Mouse (Mus musculus) liver, postnatal 0 days (tissue): Measurements from ENCODE around the gene Bhmt. TPM values are rescaled to one million over a fixed set of nuclear protein-coding genes. Genes with fewer than 3 reads are reported as not detected.

Source experiments
- ATAC-seq: fragments of 200-750 bp; cut with Nextera tagmentation; 2 replicates; pipeline ENCODE4 v1.8.0; 2017; ENCODE audit warnings: mild to moderate bottlenecking, moderate library complexity
- DNase-seq: peaks from one replicate; pipeline ENCODE4 v3.0.0-alpha.2; 2016
- H3K27ac ChIP-seq: fragments of 300-500 bp; sonication (generic); 2 replicates; pipeline ENCODE4 v1.5.1; 2014; ENCODE audit warnings: antibody characterized with exemption, moderate library complexity, mild to moderate bottlenecking, low read depth
- H3K27me3 ChIP-seq: fragments of 300-500 bp; sonication (generic); 2 replicates; pipeline ENCODE4 v1.6.1; 2014; ENCODE audit warnings: low read length, control low read depth, mixed read lengths; ENCODE audit not compliant: insufficient read depth
- H3K36me3 ChIP-seq: fragments of 300-500 bp; sonication (generic); replicated peaks from 2 replicates; pipeline ENCODE4 v1.6.1; 2014; ENCODE audit warnings: mild to moderate bottlenecking, control low read depth, low read length, moderate library complexity, mixed read lengths; ENCODE audit not compliant: insufficient read depth
- H3K4me1 ChIP-seq: fragments of 300-500 bp; sonication (generic); 2 replicates; pipeline ENCODE4 v1.6.1; 2014; ENCODE audit warnings: antibody characterized with exemption, mild to moderate bottlenecking, control low read depth; ENCODE audit not compliant: insufficient read depth
- H3K4me2 ChIP-seq: fragments of 300-500 bp; sonication (generic); 2 replicates; pipeline ENCODE4 v1.6.1; 2014; ENCODE audit warnings: low read depth, mild to moderate bottlenecking, low read length, moderate library complexity, mixed read lengths
- H3K4me3 ChIP-seq: fragments of 300-500 bp; sonication (generic); 2 replicates; pipeline ENCODE4 v1.5.1; 2014; ENCODE audit warnings: low read depth, low read length
- H3K9ac ChIP-seq: fragments of 300-500 bp; sonication (generic); replicated peaks from 2 replicates; pipeline ENCODE4 v1.6.1; 2014; ENCODE audit warnings: mild to moderate bottlenecking, moderate library complexity
- H3K9me3 ChIP-seq: fragments of 300-500 bp; sonication (generic); 2 replicates; pipeline ENCODE4 v1.6.1; 2016; ENCODE audit warnings: mild to moderate bottlenecking, control low read depth, low read length, mixed read lengths
- CTCF ChIP-seq: sonication (generic); IDR thresholded peaks from 2 replicates; pipeline ENCODE4 v1.5.1; 2016; ENCODE audit warnings: antibody characterized with exemption, low read depth
- EP300 ChIP-seq: IDR thresholded peaks from 2 replicates; pipeline ENCODE4 v1.6.1; 2016; ENCODE audit warnings: antibody characterized with exemption, low read depth, mild to moderate bottlenecking
- whole genome bisulfite sequencing: fragments of 180-500 bp; shearing (Covaris S2); extraction: QIAGEN DNeasy Blood & Tissue Kit; methylation state at CpG from one replicate; pipeline ENCODE4 v1.1.7; 2014; ENCODE audit not compliant: insufficient replicate concordance; 5-methylcytosine and 5-hydroxymethylcytosine counted together
- polyA plus RNA-seq: library from polyadenylated mRNA; unstranded; fragments of >200 nt; fragmentation: Nextera tagmentation; extraction: Ambion mirVana; gene quantifications from 2 replicates; pipeline ENCODE4 v1.2.1, GENCODE M21; 2015

The Bhmt gene
- polyA plus RNA-seq, 1 experiment from 2014 or later: 2,087 TPM

GRCm38 (mm10) chr13:93612660-93613607 lies 24.8 kb downstream of the Bhmt start:
- no peaks in the 10 kb centered on the region for H3K27me3 ChIP-seq
- H3K4me3 ChIP-seq: no peak overlapping the region
- H3K9ac ChIP-seq: no peak overlapping the region
- H3K4me1 ChIP-seq: no peaks in the 10 kb centered on the region
- DNase-seq (peak; percentile 72), ATAC-seq (no peak)
- H3K4me2 ChIP-seq: no peak overlapping the region
- WGBS: 54% methylated on average over 19 of the region's 19 CpGs
- TF ChIP-seq CTCF: peak; percentile 89
- TF ChIP-seq EP300: no peak
- no peaks in the 10 kb centered on the region for H3K36me3 ChIP-seq
- no peaks in the 10 kb centered on the region for H3K9me3 ChIP-seq
- H3K27ac ChIP-seq: no peak overlapping the region

- Histone ChIP-seq H3K4me1 (no peaks in the 10 kb centered on the region), H3K27ac (no peak overlapping the region), H3K9me3 (no peaks in the 10 kb centered on the region), H3K9ac (no peak overlapping the region), H3K4me3 (no peak overlapping the region), H3K36me3 (no peaks in the 10 kb centered on the region), H3K27me3 (no peaks in the 10 kb centered on the region), H3K4me2 (no peak overlapping the region)
- ATAC-seq: no peak
- 81% methylated on average over 2 of the region's 2 CpGs for WGBS
- TF ChIP-seq EP300 (no peak), CTCF (no peak)
- DNase-seq: no peak
Measured at GRCm38 (mm10) chr13:93608476-93608875, 29.3 kb downstream of the Bhmt start.

GRCm38 (mm10) chr13:93607701-93608100 lies 30.1 kb downstream of the Bhmt start:
- no peak overlapping the region for H3K4me2 ChIP-seq
- no peaks in the 10 kb centered on the region for H3K9me3 ChIP-seq
- H3K36me3 ChIP-seq: no peaks in the 10 kb centered on the region
- no peaks in the 10 kb centered on the region for H3K4me1 ChIP-seq
- H3K27ac ChIP-seq: no peak overlapping the region
- no peak overlapping the region for H3K9ac ChIP-seq
- no peak for ATAC-seq
- TF ChIP-seq EP300 (no peak), CTCF (no peak)
- H3K4me3 ChIP-seq: no peak overlapping the region
- no peaks in the 10 kb centered on the region for H3K27me3 ChIP-seq
- no peak for DNase-seq
- WGBS: 86% methylated on average over 3 of the region's 3 CpGs

- Histone ChIP-seq H3K4me3 (no peak overlapping the region), H3K4me2 (no peak overlapping the region), H3K36me3 (no peaks in the 10 kb centered on the region), H3K4me1 (no peaks in the 10 kb centered on the region), H3K27ac (no peak overlapping the region), H3K9ac (no peak overlapping the region), H3K27me3 (no peaks in the 10 kb centered on the region), H3K9me3 (no peaks in the 10 kb centered on the region)
- DNase-seq (no peak), ATAC-seq (no peak)
- WGBS: 70% methylated on average over 13 of the region's 13 CpGs
- TF ChIP-seq CTCF: no peak
- TF ChIP-seq EP300: no peak
Measured at GRCm38 (mm10) chr13:93606868-93607578, 30.7 kb downstream of the Bhmt start.

- TF ChIP-seq CTCF (no peak), EP300 (no peak)
- ATAC-seq: no peak
Measured at GRCm38 (mm10) chr13:93604698-93605097, 33.1 kb downstream of the Bhmt start.

GRCm38 (mm10) chr13:93601527-93601926 lies 36.2 kb downstream of the Bhmt start:
- Histone ChIP-seq H3K4me3 (no peak overlapping the region), H3K9me3 (no peaks in the 10 kb centered on the region), H3K27ac (no peak overlapping the region), H3K4me2 (no peak overlapping the region), H3K36me3 (no peaks in the 10 kb centered on the region), H3K9ac (no peak overlapping the region), H3K4me1 (no peaks in the 10 kb centered on the region), H3K27me3 (no peaks in the 10 kb centered on the region)
- DNase-seq (no peak), ATAC-seq (no peak)
- TF ChIP-seq CTCF: no peak
- 61% methylated on average over 11 of the region's 11 CpGs for WGBS

More at GRCm38 (mm10) chr13:93604698-93605097, 33.1 kb downstream of the Bhmt start:
- Histone ChIP-seq H3K9me3 (no peaks in the 10 kb centered on the region), H3K4me1 (no peaks in the 10 kb centered on the region), H3K27ac (no peak overlapping the region), H3K9ac (no peak overlapping the region), H3K27me3 (no peaks in the 10 kb centered on the region), H3K4me3 (no peak overlapping the region), H3K36me3 (no peaks in the 10 kb centered on the region), H3K4me2 (no peak overlapping the region)
- no peak for DNase-seq
- 80% methylated on average over 4 of the region's 4 CpGs for WGBS
